Mouse (Mus musculus) left cerebral cortex, postnatal 36 days (tissue): Measurements from ENCODE around the gene Dspp. TPM values are rescaled to one million over a fixed set of nuclear protein-coding genes. Genes with fewer than 3 reads are reported as not detected.

ENCODE experiments used
- DNase-seq, 2 experiments: peaks; one replicate each; pipeline ENCODE4 v3.0.0; 2021 to 2022; ENCODE audit warnings: low spot score in 2 of 2, mixed read lengths in 1 of 2
- intact Hi-C: fragments of 180-260 bp; cut with DNase I; formaldehyde crosslinking; loops from one replicate; pipeline ENCODE4 v1.15.1; 2025
- total RNA-seq, 2 experiments: library from RNA; stranded (reverse); gene quantifications; 2 replicates each; pipeline ENCODE4 v1.2.3; 2021

The Dspp gene
- total RNA-seq, 2 experiments from 2014 or later: 0.07 TPM; not detected in 1

- intact Hi-C loops: no loop called here
- no peak for DNase-seq
These were observed 13.2 kb downstream of the Dspp start for GRCm38 (mm10) chr5:104183743-104184142.

- intact Hi-C loops: no loop called here
- no peak for DNase-seq
These were observed 16.8 kb downstream of the Dspp start for GRCm38 (mm10) chr5:104187281-104187680.

GRCm38 (mm10) chr5:104195086-104195485 is 24.6 kb downstream of the Dspp start:
- DNase-seq: no peak
- intact Hi-C loops: no loop called here

GRCm38 (mm10) chr5:104201153-104201950 is 30.8 kb downstream of the Dspp start:
- no peak for DNase-seq

GRCm38 (mm10) chr5:104202351-104202750 is 31.8 kb downstream of the Dspp start, which contains the start of gene Dmp1:
Gene Dmp1, plus strand, starts transcription at chr5:104202613.
- intact Hi-C loops: no loop called here
- no peak for DNase-seq

More at GRCm38 (mm10) chr5:104201153-104201950, 30.8 kb downstream of the Dspp start:
- intact Hi-C loops: no loop called here

- intact Hi-C loops: no loop called here
- no peak for DNase-seq
These were observed 42.0 kb downstream of the Dspp start for GRCm38 (mm10) chr5:104212531-104212930.

- intact Hi-C loops: loop anchor here (1.0 to 5.0 kb wide), 4 partner anchors 87 to 228 kb away; no protein-coding TSS in a partner anchor
- peak in 1 of 2 experiments; percentile 15 for DNase-seq
These were observed 48.4 kb downstream of the Dspp start for GRCm38 (mm10) chr5:104218926-104219325.

- DNase-seq: no peak
- intact Hi-C loops: no loop called here
These were observed 53.8 kb downstream of the Dspp start for GRCm38 (mm10) chr5:104224299-104224698.

GRCm38 (mm10) chr5:104224750-104225149 is 54.2 kb downstream of the Dspp start:
- no peak for DNase-seq
- intact Hi-C loops: no loop called here

GRCm38 (mm10) chr5:104228497-104228896 is 58.0 kb downstream of the Dspp start:
- intact Hi-C loops: no loop called here
- no peak for DNase-seq

Other genes with a start within 250 kb of the Dspp start
- under 1 TPM; 0.30 to 0.72 TPM for gene Hsd17b13, start 193.3 kb upstream of the Dspp start, total RNA-seq
- gene Hsd17b11, start 148.8 kb upstream of the Dspp start, total RNA-seq: 10 to 100 TPM; 42.5 to 46.7 TPM
- 10 to 100 TPM; 55.7 to 66.0 TPM for gene Nudt9, start 124.4 kb upstream of the Dspp start, total RNA-seq
- gene Gm17660, start 93.1 kb upstream of the Dspp start, total RNA-seq: 1 to 10 TPM in 1 of 2 experiments, not detected in 1; 1.0 TPM
- gene Sparcl1, start 57.0 kb upstream of the Dspp start, total RNA-seq: 1,000 to 10,000 TPM; 1,441 to 1,623 TPM
- 1 to 10 TPM; 5.2 to 5.4 TPM for gene Dmp1, start 31.9 kb downstream of the Dspp start, total RNA-seq
- under 1 TPM in 1 of 2 experiments, not detected in 1; 0.39 TPM for gene Ibsp, start 128.5 kb downstream of the Dspp start, total RNA-seq
- not detected for gene Mepe, start 154.6 kb downstream of the Dspp start, total RNA-seq